Mouse (Mus musculus): ENCODE results near the gene Ncs1.

- no peak for TF ChIP-seq CTCF (IDR thresholded peaks at IDR 0.05; ENCODE audit: low read depth)
- no peak for TF ChIP-seq EP300 (IDR thresholded peaks at IDR 0.05; ENCODE audit: low read depth)
Measured at GRCm38 (mm10) chr2:31201851-31202250, 43.8 kb upstream of the Ncs1 start.

All from liver, postnatal 0 days (tissue).